Mouse (Mus musculus): Measurements from ENCODE around the gene Ptcd2.

- TF ChIP-seq GATA1 (IDR thresholded peaks at IDR 0.05; ENCODE audit: borderline replicate concordance, low read length) (no peak), CTCF (IDR thresholded peaks at IDR 0.05; ENCODE audit: low read depth, low read length) (no peak)
These were observed 53.7 kb downstream of the Ptcd2 start for GRCm38 (mm10) chr13:99290766-99291165.

Data from G1E (cell line).